Mouse (Mus musculus) urinary bladder, adult 2 months (tissue): ENCODE measurements around the gene Efcc1. TPM values are rescaled to one million over a fixed set of nuclear protein-coding genes. Genes with fewer than 3 reads are reported as not detected.

ENCODE experiments used
- DNase-seq: peaks from one replicate; pipeline ENCODE4 v3.0.0; 2022; ENCODE audit warnings: low spot score
- polyA plus RNA-seq: library from polyadenylated mRNA; depleted of rRNA; stranded (reverse); fragments of >200 nt; gene quantifications from 2 replicates; pipeline ENCODE4 v1.2.3, GENCODE M21; 2012; rRNA removed

The Efcc1 gene
- polyA plus RNA-seq, 1 experiment: 3.9 TPM

- no peak for DNase-seq
Observed at GRCm38 (mm10) chr6:87804036-87804435, 73.4 kb downstream of the Efcc1 start.

- no peak for DNase-seq
Observed at GRCm38 (mm10) chr6:87804886-87805285, 74.2 kb downstream of the Efcc1 start.

- DNase-seq: no peak
Observed at GRCm38 (mm10) chr6:87805448-87805847, 74.8 kb downstream of the Efcc1 start.

Other genes starting within 250 kb of the Efcc1 start
- 2.3 and 2.7 TPM in 2 replicates for gene Arhgap25, start 197.6 kb upstream of the Efcc1 start, polyA plus RNA-seq
- gene Prokr1, start 140.1 kb upstream of the Efcc1 start, polyA plus RNA-seq: 0.72 and 1.2 TPM in 2 replicates
- gene Aplf, start 58.7 kb upstream of the Efcc1 start, polyA plus RNA-seq: 7.5 and 8.1 TPM in 2 replicates
- 0.19 and 0.27 TPM in 2 replicates for gene Gp9, start 47.2 kb downstream of the Efcc1 start, polyA plus RNA-seq
- gene Rab43, start 81.3 kb downstream of the Efcc1 start, polyA plus RNA-seq: 16.3 and 19.2 TPM in 2 replicates
- 4.8 and 5.9 TPM in 2 replicates for gene Gm45140, start 104.9 kb downstream of the Efcc1 start, polyA plus RNA-seq
- 28.8 and 29.1 TPM in 2 replicates for gene Isy1, start 107.9 kb downstream of the Efcc1 start, polyA plus RNA-seq
- gene Cnbp, start 120.2 kb downstream of the Efcc1 start, polyA plus RNA-seq: 351 and 355 TPM in 2 replicates
- 35.5 and 65.3 TPM in 2 replicates for gene Copg1, start 156.9 kb downstream of the Efcc1 start, polyA plus RNA-seq
- 24.3 and 26.1 TPM in 2 replicates for gene Hmces, start 183.1 kb downstream of the Efcc1 start, polyA plus RNA-seq